ENCODE assay signal across 10 mouse cellular contexts in the genomic region with DNA sequence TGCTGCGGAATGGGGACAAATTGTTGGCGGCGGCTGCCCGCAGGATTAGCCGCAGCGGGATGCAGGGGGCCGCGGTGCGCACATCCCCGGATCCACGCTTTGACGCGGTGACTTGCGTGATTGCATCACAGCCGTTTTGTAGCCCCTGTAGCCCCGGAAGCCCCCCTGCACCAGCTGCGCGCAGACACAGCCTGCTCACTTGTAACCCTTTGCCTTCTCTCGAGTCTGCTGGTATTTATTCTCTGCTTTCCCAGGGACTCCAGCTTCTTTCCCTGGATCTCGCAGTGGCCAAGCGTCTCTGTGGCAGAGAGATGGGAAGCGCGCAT. TPM values are rescaled to one million over a fixed set of nuclear protein-coding genes. Genes with fewer than 3 reads are reported as not detected.
A peak's percentile ranks its signal among the peaks of the same experiment; 100 is the strongest.
DNase-seq lines count a peak whose midpoint lies in the region; ATAC-seq and TF ChIP-seq lines count a peak whose summit lies in the region.
"Had no signal": no experiment of that assay in that cellular context is flagged by ENCODE, and none has a peak within 500 bp of the region (broad histone marks: within the 10 kb centered on the region; RNA-seq: fewer than 3 reads in every experiment).

No protein-coding gene starts in this region.

- no peaks in the 10 kb centered on the region for H3K9me3 ChIP-seq in kidney, postnatal 0 days (replicated peaks; ENCODE audit: low read length)
- H3K9me3 ChIP-seq in hindbrain, embryonic 11.5 days (ENCODE audit: control insufficient read depth, low read length) = no peaks in the 10 kb centered on the region

- peak overlapping the region; percentile 46 for H3K4me2 ChIP-seq in kidney, postnatal 0 days (ENCODE audit: low read length)
- H3K4me2 ChIP-seq in hindbrain, embryonic 11.5 days (replicated peaks; ENCODE audit: low read depth, low read length) = peak overlapping the region; percentile 96

- intact Hi-C loops in left cerebral cortex, postnatal 36 days (cut with DNase I) = loop anchor here (10.0 kb wide), 1 partner anchor 954 kb away; no protein-coding TSS in a partner anchor

- DNase-seq in kidney, postnatal 0 days (ENCODE audit: low spot score) = peak; percentile 5
- no peak for DNase-seq in kidney, adult 11 months
- peak; percentile 52 to 70 for DNase-seq in cerebellum, postnatal 4 days (ENCODE audit: low spot score in 2 of 2)
- DNase-seq in hindbrain, embryonic 11.5 days (ENCODE audit: low spot score) = peak; percentile 68
- peak; percentile 80 to 84 for DNase-seq in left cerebral cortex, postnatal 36 days (ENCODE audit: low spot score in 2 of 2)
- peak; percentile 82 to 83 for DNase-seq in right cerebral cortex, adult 2 months (ENCODE audit: low spot score in 2 of 2)
- DNase-seq in adrenal gland, postnatal 14 days = no peak
- DNase-seq in urinary bladder, postnatal 10 days (ENCODE audit: low spot score) = no peak

- WGBS in kidney, postnatal 0 days = 4% methylated on average over 23 of the region's 23 CpGs
- WGBS in hindbrain, embryonic 11.5 days = 2% methylated on average over 22 of the region's 23 CpGs

- H3K27me3 ChIP-seq in kidney, postnatal 0 days (ENCODE audit: insufficient read depth, low read length) = peaks cover 25% of the 10 kb centered on the region
- peaks cover 41% of the 10 kb centered on the region for H3K27me3 ChIP-seq in hindbrain, embryonic 11.5 days (ENCODE audit: control insufficient read depth, insufficient read depth, low read length)

- no peak overlapping the region for H3K9ac ChIP-seq in kidney, postnatal 0 days (ENCODE audit: low read depth, low read length)
- peak overlapping the region; percentile 59 for H3K9ac ChIP-seq in hindbrain, embryonic 11.5 days (ENCODE audit: low read depth, low read length)

- peak overlapping the region; percentile 26; the same call in 1 of the 2 replicates for H3K4me3 ChIP-seq in kidney, postnatal 0 days (replicated peaks; ENCODE audit: low read depth, low read length)
- H3K4me3 ChIP-seq in hindbrain, embryonic 11.5 days (ENCODE audit: low read depth, low read length) = peak overlapping the region; percentile 55

- no peak for ATAC-seq in kidney, postnatal 0 days (replicated peaks; ENCODE audit: low FRiP score, low read depth)
- ATAC-seq in hindbrain, embryonic 11.5 days (ENCODE audit: low FRiP score) = peak; percentile 84

- H3K4me1 ChIP-seq in kidney, postnatal 0 days (replicated peaks; ENCODE audit: insufficient read depth, low read length) = peaks cover 9% of the 10 kb centered on the region; the same call in 1 of the 2 replicates
- H3K4me1 ChIP-seq in hindbrain, embryonic 11.5 days (replicated peaks; ENCODE audit: control insufficient read depth, insufficient read depth, low read length) = no peaks in the 10 kb centered on the region

- no peak for TF ChIP-seq CTCF in kidney, postnatal 0 days (IDR thresholded peaks at IDR 0.05; ENCODE audit: low read depth)

- no peak overlapping the region for H3K27ac ChIP-seq in kidney, postnatal 0 days
- H3K27ac ChIP-seq in hindbrain, embryonic 11.5 days (ENCODE audit: low read depth, low read length) = peak overlapping the region; percentile 58; the same call in 1 of the 2 replicates

- H3K36me3 ChIP-seq in kidney, postnatal 0 days (ENCODE audit: insufficient read depth, low read length) = no peaks in the 10 kb centered on the region
- H3K36me3 ChIP-seq in hindbrain, embryonic 11.5 days (ENCODE audit: control insufficient read depth, insufficient read depth, low read length) = no peaks in the 10 kb centered on the region

RNA-seq across cellular contexts. Expression of a gene that starts 0.2 kb away (rescaled TPM):
- not detected in 2 replicates for polyA plus RNA-seq in kidney, postnatal 0 days (2015; fragmentation: Nextera tagmentation; extraction: Ambion mirVana)
- 4.5 and 4.6 TPM in 2 replicates for polyA plus RNA-seq in hindbrain, embryonic 11.5 days (2014; fragmentation: Nextera tagmentation; extraction: Ambion mirVana)
- total RNA-seq in left cerebral cortex, postnatal 36 days (2021) = 10 to 100 TPM; 40.6 to 49.0 TPM
- 0.67 and 0.83 TPM in 2 replicates for total RNA-seq in adrenal gland, postnatal 14 days (2021)
- polyA plus RNA-seq: liver, embryonic 16.5 days; Patski had no signal

RNA-seq across cellular contexts. Expression of a gene that starts 29.2 kb away (rescaled TPM):
- polyA plus RNA-seq in kidney, postnatal 0 days (2015; fragmentation: Nextera tagmentation; extraction: Ambion mirVana) = 12.8 and 13.3 TPM in 2 replicates
- 27.7 and 30.2 TPM in 2 replicates for polyA plus RNA-seq in hindbrain, embryonic 11.5 days (2014; fragmentation: Nextera tagmentation; extraction: Ambion mirVana)
- total RNA-seq in left cerebral cortex, postnatal 36 days (2021) = 10 to 100 TPM; 36.1 to 37.2 TPM
- 46.8 and 51.4 TPM in 2 replicates for total RNA-seq in adrenal gland, postnatal 14 days (2021)

RNA-seq across cellular contexts. Expression of a gene that starts 35.8 kb away (rescaled TPM):
- polyA plus RNA-seq in kidney, postnatal 0 days (2015; fragmentation: Nextera tagmentation; extraction: Ambion mirVana) = 67.9 and 72.1 TPM in 2 replicates
- 106 and 116 TPM in 2 replicates for polyA plus RNA-seq in hindbrain, embryonic 11.5 days (2014; fragmentation: Nextera tagmentation; extraction: Ambion mirVana)
- 10 to 100 TPM; 42.4 to 46.8 TPM for total RNA-seq in left cerebral cortex, postnatal 36 days (2021)
- 64.7 and 75.4 TPM in 2 replicates for total RNA-seq in adrenal gland, postnatal 14 days (2021)

Comparison
In these comparisons a context has a peak if more than half of its experiments do, and no peak if none do; other contexts are left out.
1. DNase-seq: peak in kidney, postnatal 0 days (single experiment), cerebellum, postnatal 4 days (2 of 2), hindbrain, embryonic 11.5 days (single experiment), left cerebral cortex, postnatal 36 days (2 of 2) and right cerebral cortex, adult 2 months (2 of 2); none in kidney, adult 11 months (single experiment), adrenal gland, postnatal 14 days (single experiment) and urinary bladder, postnatal 10 days (single experiment).
2. RNA of a gene that starts 0.2 kb away (total RNA-seq): 40.6 to 49.0 TPM in left cerebral cortex, postnatal 36 days; 0.67 to 0.83 TPM in adrenal gland, postnatal 14 days; every median in the first group is over 10 times any median in the second.